Mouse (Mus musculus) liver, embryonic 12.5 days (tissue): ENCODE data around the gene Akap13. TPM values are rescaled to one million over a fixed set of nuclear protein-coding genes. Genes with fewer than 3 reads are reported as not detected.

Experiments used
- ATAC-seq: fragments of 200-750 bp; cut with Nextera tagmentation; 2 replicates; pipeline ENCODE4 v1.8.0; 2017; ENCODE audit warnings: moderate number of reproducible peaks, mild to moderate bottlenecking, moderate library complexity
- H3K27ac ChIP-seq: fragments of 300-500 bp; sonication (generic); 2 replicates; pipeline ENCODE4 v1.5.1; 2016; ENCODE audit warnings: mild to moderate bottlenecking
- H3K27me3 ChIP-seq: fragments of 300-500 bp; sonication (generic); replicated peaks from 2 replicates; pipeline ENCODE4 v1.6.1; 2016; ENCODE audit warnings: mild to moderate bottlenecking, moderate library complexity
- H3K36me3 ChIP-seq: fragments of 300-500 bp; sonication (generic); 2 replicates; pipeline ENCODE4 v1.6.1; 2016; ENCODE audit warnings: mild to moderate bottlenecking, moderate library complexity
- H3K4me1 ChIP-seq: fragments of 300-500 bp; sonication (generic); 2 replicates; pipeline ENCODE4 v1.6.1; 2016
- H3K4me2 ChIP-seq: fragments of 300-500 bp; sonication (generic); 2 replicates; pipeline ENCODE4 v1.6.1; 2016; ENCODE audit warnings: mild to moderate bottlenecking, moderate library complexity
- H3K4me3 ChIP-seq: fragments of 300-500 bp; sonication (generic); 2 replicates; pipeline ENCODE4 v1.5.1; 2016; ENCODE audit warnings: mild to moderate bottlenecking, moderate library complexity
- H3K9ac ChIP-seq: fragments of 300-500 bp; sonication (generic); 2 replicates; pipeline ENCODE4 v1.6.1; 2016; ENCODE audit warnings: mild to moderate bottlenecking, moderate library complexity
- H3K9me3 ChIP-seq: fragments of 300-500 bp; sonication (generic); replicated peaks from 2 replicates; pipeline ENCODE4 v1.6.1; 2016; ENCODE audit warnings: mild to moderate bottlenecking, moderate library complexity
- WGBS: fragments of 180-500 bp; shearing (Covaris S2); methylation state at CpG from one replicate; pipeline ENCODE4 v1.1.7; 2016; ENCODE audit not compliant: insufficient replicate concordance; 5-methylcytosine and 5-hydroxymethylcytosine counted together
- polyA plus RNA-seq: library from polyadenylated mRNA; unstranded; fragments of >200 nt; fragmentation: Nextera tagmentation; extraction: Ambion mirVana; gene quantifications from 2 replicates; pipeline ENCODE4 v1.2.1, GENCODE M21; 2016

The Akap13 gene
- polyA plus RNA-seq, 1 experiment from 2014 or later, result 37.9 TPM

- no peak overlapping the region for H3K27ac ChIP-seq
- no peaks in the 10 kb centered on the region for H3K4me1 ChIP-seq
- no peak overlapping the region for H3K4me3 ChIP-seq
- no peaks in the 10 kb centered on the region for H3K27me3 ChIP-seq
- no peak overlapping the region for H3K4me2 ChIP-seq
- no peak overlapping the region for H3K9ac ChIP-seq
- ATAC-seq, result no peak
- WGBS, result 63% methylated on average over 4 of the region's 4 CpGs
- no peaks in the 10 kb centered on the region for H3K9me3 ChIP-seq
- no peaks in the 10 kb centered on the region for H3K36me3 ChIP-seq
Observed at GRCm38 (mm10) chr7:75427322-75427721, 28.0 kb upstream of the Akap13 start.

- WGBS, result 60% methylated on average over 4 of the region's 4 CpGs
- Histone ChIP-seq H3K4me3 (no peak overlapping the region), H3K36me3 (no peaks in the 10 kb centered on the region), H3K27ac (no peak overlapping the region), H3K4me1 (no peaks in the 10 kb centered on the region), H3K9me3 (no peaks in the 10 kb centered on the region), H3K4me2 (no peak overlapping the region), H3K27me3 (0 out of 2 replicates have a peak, but pooled peaks cover 3% of the 10 kb centered on the region), H3K9ac (no peak overlapping the region)
- ATAC-seq, result no peak
Observed at GRCm38 (mm10) chr7:75428913-75429312, 26.4 kb upstream of the Akap13 start.

- WGBS, result 73% methylated on average over 2 of the region's 2 CpGs
- no peak overlapping the region for H3K27ac ChIP-seq
- no peak overlapping the region for H3K4me3 ChIP-seq
- 0 out of 2 replicates have a peak, but pooled peaks cover 3% of the 10 kb centered on the region for H3K27me3 ChIP-seq
- no peaks in the 10 kb centered on the region for H3K4me1 ChIP-seq
- H3K36me3 ChIP-seq, result no peaks in the 10 kb centered on the region
- H3K4me2 ChIP-seq, result no peak overlapping the region
- no peak overlapping the region for H3K9ac ChIP-seq
- no peaks in the 10 kb centered on the region for H3K9me3 ChIP-seq
- no peak for ATAC-seq
Observed at GRCm38 (mm10) chr7:75430550-75430949, 24.8 kb upstream of the Akap13 start.

- 36% methylated on average over 7 of the region's 7 CpGs for WGBS
- no peak overlapping the region for H3K4me3 ChIP-seq
- no peaks in the 10 kb centered on the region for H3K4me1 ChIP-seq
- no peak overlapping the region for H3K4me2 ChIP-seq
- no peaks in the 10 kb centered on the region for H3K9me3 ChIP-seq
- no peak overlapping the region for H3K9ac ChIP-seq
- 0 out of 2 replicates have a peak, but pooled peaks cover 3% of the 10 kb centered on the region for H3K27me3 ChIP-seq
- H3K27ac ChIP-seq, result no peak overlapping the region
- H3K36me3 ChIP-seq, result no peaks in the 10 kb centered on the region
- no peak for ATAC-seq
Observed at GRCm38 (mm10) chr7:75431043-75431442, 24.3 kb upstream of the Akap13 start.

- no peak for ATAC-seq
- Histone ChIP-seq H3K4me3 (no peak overlapping the region), H3K27ac (no peak overlapping the region), H3K4me2 (no peak overlapping the region), H3K4me1 (no peaks in the 10 kb centered on the region), H3K9me3 (no peaks in the 10 kb centered on the region), H3K9ac (no peak overlapping the region), H3K36me3 (no peaks in the 10 kb centered on the region), H3K27me3 (0 out of 2 replicates have a peak, but pooled peaks cover 3% of the 10 kb centered on the region)
- 54% methylated on average over 3 of the region's 3 CpGs for WGBS
Observed at GRCm38 (mm10) chr7:75432046-75432445, 23.3 kb upstream of the Akap13 start.

GRCm38 (mm10) chr7:75436413-75437174 is 18.7 kb upstream of the Akap13 start:
- H3K27me3 ChIP-seq, result 0 out of 2 replicates have a peak, but pooled peaks cover 3% of the 10 kb centered on the region
- H3K36me3 ChIP-seq, result no peaks in the 10 kb centered on the region
- no peaks in the 10 kb centered on the region for H3K4me1 ChIP-seq
- no peak overlapping the region for H3K9ac ChIP-seq
- H3K27ac ChIP-seq, result no peak overlapping the region
- 52% methylated on average over 6 of the region's 8 CpGs for WGBS
- H3K4me2 ChIP-seq, result no peak overlapping the region
- H3K4me3 ChIP-seq, result no peak overlapping the region
- ATAC-seq, result no peak
- H3K9me3 ChIP-seq, result no peaks in the 10 kb centered on the region

- H3K36me3 ChIP-seq, result no peaks in the 10 kb centered on the region
- no peaks in the 10 kb centered on the region for H3K4me1 ChIP-seq
- no peak overlapping the region for H3K27ac ChIP-seq
- no peak overlapping the region for H3K4me2 ChIP-seq
- no peak for ATAC-seq
- peaks cover 3% of the 10 kb centered on the region; the same call in 1 of the 2 replicates for H3K9me3 ChIP-seq
- H3K27me3 ChIP-seq, result no peaks in the 10 kb centered on the region
- H3K4me3 ChIP-seq, result no peak overlapping the region
- WGBS, result 67% methylated on average over 4 of the region's 4 CpGs
- H3K9ac ChIP-seq, result no peak overlapping the region
Observed at GRCm38 (mm10) chr7:75439570-75439969, 15.8 kb upstream of the Akap13 start.

- H3K27ac ChIP-seq, result no peak overlapping the region
- H3K4me3 ChIP-seq, result no peak overlapping the region
- no peaks in the 10 kb centered on the region for H3K36me3 ChIP-seq
- ATAC-seq, result no peak
- no peak overlapping the region for H3K9ac ChIP-seq
- no peaks in the 10 kb centered on the region for H3K27me3 ChIP-seq
- H3K4me1 ChIP-seq, result no peaks in the 10 kb centered on the region
- no peak overlapping the region for H3K4me2 ChIP-seq
- peaks cover 3% of the 10 kb centered on the region; the same call in 1 of the 2 replicates for H3K9me3 ChIP-seq
- 66% methylated on average over 2 of the region's 2 CpGs for WGBS
Observed at GRCm38 (mm10) chr7:75440241-75440640, 15.1 kb upstream of the Akap13 start.

GRCm38 (mm10) chr7:75441947-75442346 is 13.4 kb upstream of the Akap13 start:
- Histone ChIP-seq H3K9me3 (peaks cover 3% of the 10 kb centered on the region; the same call in 1 of the 2 replicates), H3K36me3 (no peaks in the 10 kb centered on the region), H3K9ac (no peak overlapping the region), H3K4me2 (no peak overlapping the region), H3K27ac (no peak overlapping the region), H3K4me1 (no peaks in the 10 kb centered on the region), H3K27me3 (no peaks in the 10 kb centered on the region), H3K4me3 (no peak overlapping the region)
- ATAC-seq, result no peak
- 50% methylated on average over 2 of the region's 2 CpGs for WGBS

- Histone ChIP-seq H3K4me3 (peak overlapping the region; percentile 74), H3K9me3 (no peaks in the 10 kb centered on the region), H3K36me3 (no peaks in the 10 kb centered on the region), H3K27me3 (peaks cover 18% of the 10 kb centered on the region), H3K4me1 (peaks cover 25% of the 10 kb centered on the region), H3K27ac (no peak overlapping the region; the same call in 1 of the 2 replicates), H3K4me2 (peak overlapping the region; percentile 93), H3K9ac (peak overlapping the region; percentile 76)
- 9% methylated on average over 25 of the region's 25 CpGs for WGBS
- ATAC-seq, result no peak
Observed at GRCm38 (mm10) chr7:75456152-75456888, 986 bp downstream of the Akap13 start.

- Histone ChIP-seq H3K36me3 (no peaks in the 10 kb centered on the region), H3K9me3 (no peaks in the 10 kb centered on the region), H3K4me2 (no peak overlapping the region), H3K27ac (no peak overlapping the region), H3K4me3 (no peak overlapping the region), H3K4me1 (peaks cover 19% of the 10 kb centered on the region), H3K9ac (no peak overlapping the region), H3K27me3 (peaks cover 9% of the 10 kb centered on the region; the same call in 1 of the 2 replicates)
- no peak for ATAC-seq
- 59% methylated on average over 1 of the region's 1 CpGs for WGBS
Observed at GRCm38 (mm10) chr7:75460290-75460689, 5.0 kb downstream of the Akap13 start.

GRCm38 (mm10) chr7:75463579-75464162 is 8.3 kb downstream of the Akap13 start:
- no peak overlapping the region for H3K9ac ChIP-seq
- no peak overlapping the region for H3K27ac ChIP-seq
- no peak for ATAC-seq
- H3K36me3 ChIP-seq, result no peaks in the 10 kb centered on the region
- no peak overlapping the region for H3K4me2 ChIP-seq
- no peaks in the 10 kb centered on the region for H3K27me3 ChIP-seq
- H3K9me3 ChIP-seq, result no peaks in the 10 kb centered on the region
- H3K4me3 ChIP-seq, result no peak overlapping the region
- H3K4me1 ChIP-seq, result no peaks in the 10 kb centered on the region
